ENCODE assay signal across 8 mouse cellular contexts in the genomic region with DNA sequence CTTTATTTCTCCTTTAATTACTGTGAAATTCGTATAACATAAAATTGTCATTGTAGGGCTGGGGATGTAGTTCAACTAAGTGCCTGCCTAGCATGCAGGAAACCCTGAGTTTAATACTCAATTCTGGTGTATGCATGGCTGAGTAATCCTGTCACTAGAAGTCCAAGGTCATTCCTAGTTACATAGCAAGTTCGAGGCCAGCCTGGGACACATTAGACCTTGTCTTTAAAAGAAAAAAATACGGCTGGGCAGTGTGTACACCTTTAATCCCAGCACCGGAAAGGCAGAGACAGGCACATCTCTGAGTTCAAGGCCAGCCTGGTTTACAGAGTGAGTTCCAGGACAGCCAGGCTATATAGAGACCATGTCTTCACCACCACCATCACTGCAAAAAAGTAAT. TPM values are rescaled to one million over a fixed set of nuclear protein-coding genes. Genes with fewer than 3 reads are reported as not detected.
A peak's percentile ranks its signal among the peaks of the same experiment; 100 is the strongest.
DNase-seq lines count a peak whose midpoint lies in the region; ATAC-seq and TF ChIP-seq lines count a peak whose summit lies in the region.

No protein-coding gene starts in this region.

- peak overlapping the region in 1 of 2 experiments; percentile 73; a peak in 1 of 4 replicates for H3K27ac ChIP-seq in heart, embryonic 14.5 days (replicated peaks in 1 of 2; ENCODE audit: control insufficient read depth in 1 of 2, insufficient read depth in 1 of 2, low read depth in 2 of 2, low read length in 2 of 2)
- H3K27ac ChIP-seq in cortical plate, adult 2 months (ENCODE audit: insufficient read depth, low read length): no peak overlapping the region
- H3K27ac ChIP-seq in hindbrain, embryonic 12.5 days: no peak overlapping the region
- peak overlapping the region; percentile 40; the same call in 1 of the 2 replicates for H3K27ac ChIP-seq in midbrain, embryonic 12.5 days (replicated peaks)

- WGBS in heart, embryonic 14.5 days: 60% methylated on average over 4 of the region's 4 CpGs
- WGBS in hindbrain, embryonic 12.5 days: 59% methylated on average over 4 of the region's 4 CpGs
- WGBS in midbrain, embryonic 12.5 days: 56% methylated on average over 4 of the region's 4 CpGs

- TF ChIP-seq CTCF in cortical plate, adult 2 months (IDR thresholded peaks at IDR 0.05; ENCODE audit: extremely low read depth, insufficient read depth, low read length): no peak

- H3K4me3 ChIP-seq in heart, embryonic 14.5 days (ENCODE audit: control insufficient read depth in 1 of 2, insufficient read depth in 1 of 2, low read depth in 1 of 2, low read length in 2 of 2): peak overlapping the region; percentile 63 to 78
- H3K4me3 ChIP-seq in cortical plate, adult 2 months (ENCODE audit: insufficient read depth, low read length): peak overlapping the region; percentile 52
- H3K4me3 ChIP-seq in hindbrain, embryonic 12.5 days: peak overlapping the region; percentile 79
- peak overlapping the region; percentile 78 for H3K4me3 ChIP-seq in midbrain, embryonic 12.5 days

- peak overlapping the region; percentile 88 for H3K9ac ChIP-seq in heart, embryonic 14.5 days (ENCODE audit: low read length)
- peak overlapping the region; percentile 85 for H3K9ac ChIP-seq in hindbrain, embryonic 12.5 days
- peak overlapping the region; percentile 77; the same call in 1 of the 2 replicates for H3K9ac ChIP-seq in midbrain, embryonic 12.5 days (replicated peaks)

- H3K4me1 ChIP-seq in heart, embryonic 14.5 days (ENCODE audit: control insufficient read depth in 2 of 2, insufficient read depth in 2 of 2, low read length in 2 of 2): peaks cover 11 to 17% of the 10 kb centered on the region in 2 experiments
- peaks cover 2% of the 10 kb centered on the region; the same call in 1 of the 2 replicates for H3K4me1 ChIP-seq in cortical plate, adult 2 months (ENCODE audit: control insufficient read depth, insufficient read depth, low read length)
- peaks cover 14% of the 10 kb centered on the region; the same call in 1 of the 2 replicates for H3K4me1 ChIP-seq in hindbrain, embryonic 12.5 days
- peaks cover 7% of the 10 kb centered on the region; the same call in 1 of the 2 replicates for H3K4me1 ChIP-seq in midbrain, embryonic 12.5 days

- no peak for TF ChIP-seq POLR2A in cortical plate, adult 2 months (IDR thresholded peaks at IDR 0.05; ENCODE audit: extremely low read depth, insufficient read depth, low read length)

- H3K9me3 ChIP-seq in heart, embryonic 14.5 days (ENCODE audit: control insufficient read depth, low read length): no peaks in the 10 kb centered on the region
- H3K9me3 ChIP-seq in hindbrain, embryonic 12.5 days (replicated peaks): no peaks in the 10 kb centered on the region
- H3K9me3 ChIP-seq in midbrain, embryonic 12.5 days: no peaks in the 10 kb centered on the region

- no peak for DNase-seq in heart, postnatal 36 days
- no peak for DNase-seq in adrenal gland, postnatal 14 days
- no peak for DNase-seq in testis, postnatal 14 days (ENCODE audit: low spot score)
- DNase-seq in T-cell, adult 2 months (ENCODE audit: low spot score): no peak

- no peak for ATAC-seq in heart, embryonic 14.5 days (ENCODE audit: insufficient number of reproducible peaks, insufficient read depth, low FRiP score, low read depth)
- ATAC-seq in hindbrain, embryonic 12.5 days (ENCODE audit: low FRiP score): no peak
- no peak for ATAC-seq in midbrain, embryonic 12.5 days (ENCODE audit: low FRiP score, low read depth)

- intact Hi-C loops in heart, postnatal 36 days (cut with DNase I): loop anchor here (10.0 kb wide), 1 partner anchor 518 kb away; no protein-coding TSS in a partner anchor

- H3K4me2 ChIP-seq in heart, embryonic 14.5 days (ENCODE audit: low read length): peak overlapping the region; percentile 91
- peak overlapping the region; percentile 98 for H3K4me2 ChIP-seq in hindbrain, embryonic 12.5 days (replicated peaks)
- peak overlapping the region; percentile 86 for H3K4me2 ChIP-seq in midbrain, embryonic 12.5 days (replicated peaks)

- H3K36me3 ChIP-seq in heart, embryonic 14.5 days (ENCODE audit: control insufficient read depth, insufficient read depth, low read length): no peaks in the 10 kb centered on the region
- no peaks in the 10 kb centered on the region for H3K36me3 ChIP-seq in hindbrain, embryonic 12.5 days
- no peaks in the 10 kb centered on the region for H3K36me3 ChIP-seq in midbrain, embryonic 12.5 days

- no peaks in the 10 kb centered on the region for H3K27me3 ChIP-seq in heart, embryonic 14.5 days (ENCODE audit: control insufficient read depth, insufficient read depth, low read length)
- H3K27me3 ChIP-seq in hindbrain, embryonic 12.5 days: peaks cover 13% of the 10 kb centered on the region; the same call in 1 of the 2 replicates
- peaks cover 29% of the 10 kb centered on the region for H3K27me3 ChIP-seq in midbrain, embryonic 12.5 days

RNA-seq across cellular contexts. Expression of a gene that starts 6.4 kb away (rescaled TPM):
- 14.7 and 15.6 TPM in 2 replicates for polyA plus RNA-seq in heart, embryonic 14.5 days (2014; fragmentation: Nextera tagmentation; extraction: Ambion mirVana)
- 10 to 100 TPM; 13.2 to 15.8 TPM for total RNA-seq in heart, postnatal 36 days (2021)
- polyA plus RNA-seq in cortical plate, adult 2 months (2012; rRNA removed): 27.5 and 28.3 TPM in 2 replicates
- polyA plus RNA-seq in hindbrain, embryonic 12.5 days (2016; fragmentation: Nextera tagmentation; extraction: Ambion mirVana): 10.3 and 10.4 TPM in 2 replicates
- polyA plus RNA-seq in midbrain, embryonic 12.5 days (2016; fragmentation: Nextera tagmentation; extraction: Ambion mirVana): 6.8 and 7.7 TPM in 2 replicates
- total RNA-seq in adrenal gland, postnatal 14 days (2021): 26.6 and 30.4 TPM in 2 replicates

RNA-seq across cellular contexts. Expression of a gene that starts 57.5 kb away (rescaled TPM):
- 51.2 and 58.8 TPM in 2 replicates for polyA plus RNA-seq in heart, embryonic 14.5 days (2014; fragmentation: Nextera tagmentation; extraction: Ambion mirVana)
- total RNA-seq in heart, postnatal 36 days (2021): 100 to 1,000 TPM; 909 to 953 TPM
- polyA plus RNA-seq in cortical plate, adult 2 months (2012; rRNA removed): 35.9 and 42.9 TPM in 2 replicates
- 2.4 and 2.7 TPM in 2 replicates for polyA plus RNA-seq in hindbrain, embryonic 12.5 days (2016; fragmentation: Nextera tagmentation; extraction: Ambion mirVana)
- polyA plus RNA-seq in midbrain, embryonic 12.5 days (2016; fragmentation: Nextera tagmentation; extraction: Ambion mirVana): 1.8 and 2.7 TPM in 2 replicates
- total RNA-seq in adrenal gland, postnatal 14 days (2021): 830 and 1,043 TPM in 2 replicates
